Mouse (Mus musculus) forebrain, postnatal 0 days (tissue): Measurements from ENCODE around the gene Xrra1. TPM values are rescaled to one million over a fixed set of nuclear protein-coding genes. Genes with fewer than 3 reads are reported as not detected.
"Not testable (repeated sequence)": the region's sequence is repeated elsewhere in the genome, so short reads cannot be mapped to it uniquely, and the experiment has no call there.

ENCODE experiments used
- ATAC-seq: fragments of 200-750 bp; cut with Nextera tagmentation; 2 replicates; pipeline ENCODE4 v1.8.0; 2017; ENCODE audit warnings: mild to moderate bottlenecking, moderate library complexity
- DNase-seq: peaks from one replicate; pipeline ENCODE4 v3.0.0-alpha.2; 2015
- H3K27ac ChIP-seq: fragments of 300-500 bp; sonication (generic); 2 replicates; pipeline ENCODE4 v1.5.1; 2014; ENCODE audit warnings: low read depth, mild to moderate bottlenecking, antibody characterized with exemption, low read length, moderate library complexity, mixed read lengths
- H3K27me3 ChIP-seq: fragments of 300-500 bp; sonication (generic); 2 replicates; pipeline ENCODE4 v1.6.1; 2014; ENCODE audit warnings: mild to moderate bottlenecking, low read length, mixed read lengths; ENCODE audit not compliant: insufficient read depth
- H3K36me3 ChIP-seq: fragments of 300-500 bp; sonication (generic); 2 replicates; pipeline ENCODE4 v1.6.1; 2014; ENCODE audit warnings: mild to moderate bottlenecking, moderate library complexity; ENCODE audit not compliant: insufficient read depth
- H3K4me1 ChIP-seq: fragments of 300-500 bp; sonication (generic); 2 replicates; pipeline ENCODE4 v1.6.1; 2014; ENCODE audit warnings: antibody characterized with exemption; ENCODE audit not compliant: insufficient read depth
- H3K4me2 ChIP-seq: fragments of 300-500 bp; sonication (generic); 2 replicates; pipeline ENCODE4 v1.6.1; 2014; ENCODE audit warnings: low read depth, mild to moderate bottlenecking, moderate library complexity
- H3K4me3 ChIP-seq: fragments of 300-500 bp; sonication (generic); 2 replicates; pipeline ENCODE4 v1.5.1; 2014; ENCODE audit warnings: low read depth, low read length, mixed read lengths
- H3K9ac ChIP-seq: fragments of 300-500 bp; sonication (generic); 2 replicates; pipeline ENCODE4 v1.6.1; 2014; ENCODE audit warnings: mild to moderate bottlenecking
- H3K9me3 ChIP-seq: fragments of 300-500 bp; sonication (generic); 2 replicates; pipeline ENCODE4 v1.6.1; 2016; ENCODE audit warnings: low read length
- CTCF ChIP-seq: sonication (generic); IDR thresholded peaks from 2 replicates; pipeline ENCODE4 v1.5.1; 2016; ENCODE audit warnings: antibody characterized with exemption, control low read depth, low read depth
- WGBS: fragments of 180-500 bp; shearing (Covaris S2); extraction: QIAGEN DNeasy Blood & Tissue Kit; methylation state at CpG from one replicate; pipeline ENCODE4 v1.1.7; 2014; 5-methylcytosine and 5-hydroxymethylcytosine counted together
- polyA plus RNA-seq: library from polyadenylated mRNA; unstranded; fragments of >200 nt; fragmentation: Nextera tagmentation; extraction: Ambion mirVana; gene quantifications from 2 replicates; pipeline ENCODE4 v1.2.1, GENCODE M21; 2015
- total RNA-seq: library from RNA; depleted of rRNA; stranded (reverse); fragments of >200 nt; gene quantifications from 2 replicates; pipeline ENCODE4 v1.2.3, GENCODE M21; 2014

Xrra1 gene
- total and polyA plus RNA-seq, 2 experiments from 2014 or later, result 2.0 TPM

GRCm38 (mm10) chr7:99947329-99947728, 88.4 kb downstream of the Xrra1 start:
- H3K4me2 ChIP-seq, result no peak overlapping the region
- ATAC-seq (no peak; the same call in 1 of the 2 replicates), DNase-seq (no peak)
- no peak overlapping the region for H3K27ac ChIP-seq
- H3K9ac ChIP-seq, result no peak overlapping the region
- peaks cover 35% of the 10 kb centered on the region for H3K36me3 ChIP-seq
- H3K4me3 ChIP-seq, result no peak overlapping the region
- H3K9me3 ChIP-seq, result no peaks in the 10 kb centered on the region
- no peaks in the 10 kb centered on the region for H3K4me1 ChIP-seq
- 84% methylated on average over 9 of the region's 9 CpGs for WGBS
- H3K27me3 ChIP-seq, result no peaks in the 10 kb centered on the region
- no peak for TF ChIP-seq CTCF

GRCm38 (mm10) chr7:99953442-99954098, 94.7 kb downstream of the Xrra1 start:
- H3K27me3 ChIP-seq, result no peaks in the 10 kb centered on the region
- no peak overlapping the region for H3K27ac ChIP-seq
- whole genome bisulfite sequencing, result 75% methylated on average over 6 of the region's 6 CpGs
- H3K4me2 ChIP-seq, result no peak overlapping the region
- H3K36me3 ChIP-seq, result no peaks in the 10 kb centered on the region
- DNase-seq (no peak), ATAC-seq (no peak)
- H3K9ac ChIP-seq, result no peak overlapping the region
- no peak for TF ChIP-seq CTCF
- H3K4me1 ChIP-seq, result no peaks in the 10 kb centered on the region
- no peak overlapping the region for H3K4me3 ChIP-seq
- no peaks in the 10 kb centered on the region for H3K9me3 ChIP-seq

GRCm38 (mm10) chr7:99954212-99954611, 95.3 kb downstream of the Xrra1 start:
- no peak overlapping the region; the same call in 1 of the 2 replicates for H3K27ac ChIP-seq
- no peaks in the 10 kb centered on the region for H3K36me3 ChIP-seq
- 90% methylated on average over 8 of the region's 8 CpGs for WGBS
- H3K9ac ChIP-seq, result no peak overlapping the region
- no peak for DNase-seq
- H3K9me3 ChIP-seq, result no peaks in the 10 kb centered on the region
- H3K27me3 ChIP-seq, result no peaks in the 10 kb centered on the region
- ATAC-seq, result no peak
- H3K4me2 ChIP-seq, result no peak overlapping the region
- no peak overlapping the region for H3K4me3 ChIP-seq
- TF ChIP-seq CTCF, result no peak
- no peaks in the 10 kb centered on the region for H3K4me1 ChIP-seq

- ATAC-seq (no peak), DNase-seq (no peak)
- TF ChIP-seq CTCF, result no peak
- Histone ChIP-seq H3K4me2 (no peak overlapping the region), H3K27me3 (no peaks in the 10 kb centered on the region), H3K27ac (no peak overlapping the region), H3K36me3 (no peaks in the 10 kb centered on the region), H3K4me3 (no peak overlapping the region), H3K9ac (no peak overlapping the region), H3K9me3 (no peaks in the 10 kb centered on the region), H3K4me1 (no peaks in the 10 kb centered on the region)
- WGBS, result 95% methylated on average over 7 of the region's 7 CpGs
Measured at GRCm38 (mm10) chr7:99956095-99956494, 97.2 kb downstream of the Xrra1 start.

- Histone ChIP-seq H3K4me2 (no peak overlapping the region), H3K4me3 (no peak overlapping the region), H3K4me1 (no peaks in the 10 kb centered on the region), H3K36me3 (no peaks in the 10 kb centered on the region), H3K27ac (no peak overlapping the region), H3K9ac (no peak overlapping the region), H3K9me3 (no peaks in the 10 kb centered on the region), H3K27me3 (no peaks in the 10 kb centered on the region)
- TF ChIP-seq CTCF, result no peak
- WGBS, result 69% methylated on average over 12 of the region's 12 CpGs
- no peak for DNase-seq
- no peak for ATAC-seq
Measured at GRCm38 (mm10) chr7:99957226-99957965, 98.5 kb downstream of the Xrra1 start.

GRCm38 (mm10) chr7:99960571-99960970, 101.7 kb downstream of the Xrra1 start:
- peaks cover 23% of the 10 kb centered on the region for H3K4me1 ChIP-seq
- H3K4me3 ChIP-seq, H3K36me3 ChIP-seq, ATAC-seq, H3K9me3 ChIP-seq, H3K27me3 ChIP-seq, DNase-seq, H3K27ac ChIP-seq, H3K9ac ChIP-seq, H3K4me2 ChIP-seq: not testable (repeated sequence)
- WGBS, result 85% methylated on average over 2 of the region's 2 CpGs

- Histone ChIP-seq H3K27ac (no peak overlapping the region), H3K9ac (no peak overlapping the region), H3K4me1 (peaks cover 30% of the 10 kb centered on the region), H3K9me3 (no peaks in the 10 kb centered on the region), H3K27me3 (no peaks in the 10 kb centered on the region), H3K36me3 (no peaks in the 10 kb centered on the region), H3K4me2 (no peak overlapping the region), H3K4me3 (no peak overlapping the region)
- TF ChIP-seq CTCF, result no peak
- ATAC-seq, result no peak
- no peak for DNase-seq
- 95% methylated on average over 2 of the region's 2 CpGs for WGBS
Measured at GRCm38 (mm10) chr7:99961518-99961917, 102.6 kb downstream of the Xrra1 start.
